In the genomic region with DNA sequence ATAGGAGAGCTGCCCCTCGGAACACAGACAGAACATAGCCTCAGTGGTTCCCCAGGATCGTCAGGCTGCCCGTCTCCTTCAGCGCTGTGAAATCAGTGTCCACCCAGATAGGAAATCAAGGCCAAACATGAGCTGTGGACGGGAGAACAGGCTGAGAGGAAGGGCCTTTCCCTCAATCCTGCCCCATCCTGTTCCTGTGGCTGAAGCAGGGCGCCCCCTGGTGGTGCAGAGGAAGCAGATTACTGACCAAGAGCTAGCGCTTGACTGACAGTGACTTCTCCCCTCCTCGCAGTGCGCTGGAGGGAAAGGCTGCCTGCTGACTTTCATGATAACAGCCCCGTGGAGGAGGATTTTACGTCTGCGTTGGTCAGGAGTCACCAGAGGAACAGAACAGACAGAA, we compare ENCODE assay signal across 9 mouse cellular contexts. TPM values are rescaled to one million over a fixed set of nuclear protein-coding genes. Genes with fewer than 3 reads are reported as not detected.
DNase-seq lines count a peak whose midpoint lies in the region; ATAC-seq and TF ChIP-seq lines count a peak whose summit lies in the region.
"Had no signal": no experiment of that assay in that cellular context is flagged by ENCODE, and none has a peak within 500 bp of the region (broad histone marks: within the 10 kb centered on the region; RNA-seq: fewer than 3 reads in every experiment).

No protein-coding gene starts in this region.

- H3K9ac ChIP-seq in embryonic facial prominence, embryonic 11.5 days (replicated peaks; ENCODE audit: low read length) = no peak overlapping the region
- H3K9ac ChIP-seq in heart, embryonic 11.5 days (ENCODE audit: low read depth, low read length) = no peak overlapping the region
- 0 out of 2 replicates have a peak overlapping the region, but pooled peaks have one; percentile 4 for H3K9ac ChIP-seq in kidney, embryonic 16.5 days (replicated peaks; ENCODE audit: low read length)
- H3K9ac ChIP-seq in liver, embryonic 11.5 days (ENCODE audit: low read depth, low read length) = no peak overlapping the region
- H3K9ac ChIP-seq in neural tube, embryonic 11.5 days (ENCODE audit: low read length) = no peak overlapping the region
- H3K9ac ChIP-seq: embryonic facial prominence, embryonic 13.5 days had no signal

- no peak for TF ChIP-seq POLR2A in thymus, adult 2 months (IDR thresholded peaks at IDR 0.05; ENCODE audit: control insufficient read depth, extremely low read depth, insufficient read depth, low read length, poor library complexity)

- H3K4me1 ChIP-seq in embryonic facial prominence, embryonic 11.5 days (ENCODE audit: control insufficient read depth, insufficient read depth, low read length) = no peaks in the 10 kb centered on the region
- peaks cover 7% of the 10 kb centered on the region for H3K4me1 ChIP-seq in heart, embryonic 11.5 days (ENCODE audit: control insufficient read depth, insufficient read depth, low read length)
- peaks cover 16% of the 10 kb centered on the region for H3K4me1 ChIP-seq in kidney, embryonic 16.5 days (ENCODE audit: insufficient read depth, low read length)
- H3K4me1 ChIP-seq in liver, embryonic 11.5 days (replicated peaks; ENCODE audit: control insufficient read depth, insufficient read depth, low read length) = peaks cover 9% of the 10 kb centered on the region
- H3K4me1 ChIP-seq in neural tube, embryonic 11.5 days (ENCODE audit: control insufficient read depth, insufficient read depth, low read length) = 0 out of 2 replicates have a peak, but pooled peaks cover 3% of the 10 kb centered on the region
- no peaks in the 10 kb centered on the region for H3K4me1 ChIP-seq in thymus, adult 2 months (replicated peaks; ENCODE audit: control insufficient read depth, insufficient read depth, low read length)

- no peaks in the 10 kb centered on the region for H3K36me3 ChIP-seq in embryonic facial prominence, embryonic 11.5 days (replicated peaks; ENCODE audit: control insufficient read depth, insufficient read depth, low read depth, low read length)
- no peaks in the 10 kb centered on the region for H3K36me3 ChIP-seq in heart, embryonic 11.5 days (ENCODE audit: control insufficient read depth, insufficient read depth, low read length)
- H3K36me3 ChIP-seq in kidney, embryonic 16.5 days (ENCODE audit: insufficient read depth, low read length) = no peaks in the 10 kb centered on the region
- H3K36me3 ChIP-seq in liver, embryonic 11.5 days (ENCODE audit: control insufficient read depth, insufficient read depth, low read length) = no peaks in the 10 kb centered on the region
- H3K36me3 ChIP-seq in neural tube, embryonic 11.5 days (ENCODE audit: control insufficient read depth, insufficient read depth, low read length) = no peaks in the 10 kb centered on the region
- no peaks in the 10 kb centered on the region for H3K36me3 ChIP-seq in thymus, adult 2 months (ENCODE audit: control insufficient read depth, insufficient read depth, low read length)
- H3K36me3 ChIP-seq: embryonic facial prominence, embryonic 13.5 days had no signal

- peak; percentile 82 for TF ChIP-seq CTCF in thymus, adult 2 months (IDR thresholded peaks at IDR 0.05; ENCODE audit: borderline replicate concordance, control insufficient read depth, extremely low read depth, insufficient read depth, low read length, poor library complexity)

- H3K4me2 ChIP-seq in embryonic facial prominence, embryonic 11.5 days (ENCODE audit: low read depth, low read length) = no peak overlapping the region
- no peak overlapping the region for H3K4me2 ChIP-seq in heart, embryonic 11.5 days
- no peak overlapping the region for H3K4me2 ChIP-seq in kidney, embryonic 16.5 days (replicated peaks; ENCODE audit: low read depth, low read length)
- H3K4me2 ChIP-seq in liver, embryonic 11.5 days = no peak overlapping the region
- H3K4me2 ChIP-seq in neural tube, embryonic 11.5 days (ENCODE audit: low read depth) = no peak overlapping the region
- H3K4me2 ChIP-seq: embryonic facial prominence, embryonic 13.5 days had no signal

- H3K4me3 ChIP-seq in embryonic facial prominence, embryonic 11.5 days (ENCODE audit: low read depth, low read length) = no peak overlapping the region
- H3K4me3 ChIP-seq in heart, embryonic 11.5 days (ENCODE audit: low read depth, low read length) = no peak overlapping the region
- H3K4me3 ChIP-seq in kidney, embryonic 16.5 days (ENCODE audit: low read length) = no peak overlapping the region
- H3K4me3 ChIP-seq in liver, embryonic 11.5 days (ENCODE audit: low read depth, low read length) = no peak overlapping the region
- H3K4me3 ChIP-seq in neural tube, embryonic 11.5 days (ENCODE audit: low read depth, low read length) = no peak overlapping the region
- no peak overlapping the region for H3K4me3 ChIP-seq in thymus, adult 2 months (ENCODE audit: control insufficient read depth, insufficient read depth, low read length)
- H3K4me3 ChIP-seq: embryonic facial prominence, embryonic 13.5 days had no signal

- no peaks in the 10 kb centered on the region for H3K9me3 ChIP-seq in embryonic facial prominence, embryonic 11.5 days (replicated peaks; ENCODE audit: control insufficient read depth, low read length)
- H3K9me3 ChIP-seq in heart, embryonic 11.5 days (replicated peaks; ENCODE audit: control insufficient read depth, low read length) = no peaks in the 10 kb centered on the region
- no peaks in the 10 kb centered on the region for H3K9me3 ChIP-seq in kidney, embryonic 16.5 days (ENCODE audit: low read length)
- no peaks in the 10 kb centered on the region for H3K9me3 ChIP-seq in liver, embryonic 11.5 days (ENCODE audit: control insufficient read depth, low read length)
- no peaks in the 10 kb centered on the region for H3K9me3 ChIP-seq in neural tube, embryonic 11.5 days (ENCODE audit: control insufficient read depth, low read length)
- H3K9me3 ChIP-seq: embryonic facial prominence, embryonic 13.5 days had no signal

- no peaks in the 10 kb centered on the region for H3K27me3 ChIP-seq in embryonic facial prominence, embryonic 11.5 days (ENCODE audit: control insufficient read depth, insufficient read depth, low read length)
- H3K27me3 ChIP-seq in heart, embryonic 11.5 days (ENCODE audit: control insufficient read depth, insufficient read depth, low read length) = 0 out of 2 replicates have a peak, but pooled peaks cover 2% of the 10 kb centered on the region
- no peaks in the 10 kb centered on the region; the same call in 1 of the 2 replicates for H3K27me3 ChIP-seq in kidney, embryonic 16.5 days (ENCODE audit: insufficient read depth, low read length)
- peaks cover 4% of the 10 kb centered on the region; the same call in 1 of the 2 replicates for H3K27me3 ChIP-seq in liver, embryonic 11.5 days (replicated peaks; ENCODE audit: control insufficient read depth, insufficient read depth, low read length)
- no peaks in the 10 kb centered on the region for H3K27me3 ChIP-seq in neural tube, embryonic 11.5 days (ENCODE audit: control insufficient read depth, insufficient read depth, low read length)
- no peaks in the 10 kb centered on the region for H3K27me3 ChIP-seq in thymus, adult 2 months (ENCODE audit: control insufficient read depth, insufficient read depth, low read length)

- H3K27ac ChIP-seq in embryonic facial prominence, embryonic 11.5 days (replicated peaks; ENCODE audit: low read depth, low read length) = no peak overlapping the region
- H3K27ac ChIP-seq in heart, embryonic 11.5 days (ENCODE audit: low read depth, low read length) = no peak overlapping the region
- no peak overlapping the region for H3K27ac ChIP-seq in kidney, embryonic 16.5 days (ENCODE audit: low read length)
- no peak overlapping the region for H3K27ac ChIP-seq in liver, embryonic 11.5 days (ENCODE audit: low read depth, low read length)
- no peak overlapping the region for H3K27ac ChIP-seq in neural tube, embryonic 11.5 days (ENCODE audit: low read depth, low read length)
- H3K27ac ChIP-seq in thymus, adult 2 months (ENCODE audit: control insufficient read depth, insufficient read depth, low read length) = no peak overlapping the region
- H3K27ac ChIP-seq: embryonic facial prominence, embryonic 13.5 days had no signal

- DNase-seq in A20 (ENCODE audit: low read depth, low spot score) = peak; percentile 75
- DNase-seq in adrenal gland, postnatal 25 days = peak; percentile 88
- DNase-seq in embryonic facial prominence, embryonic 11.5 days (ENCODE audit: low spot score) = peak; percentile 79
- DNase-seq in liver, embryonic 11.5 days (ENCODE audit: low spot score) = peak; percentile 62
- DNase-seq in neural tube, embryonic 11.5 days (ENCODE audit: low spot score) = peak; percentile 82
- DNase-seq in thymus, adult 2 months = peak; percentile 37

- 18% methylated on average over 12 of the region's 12 CpGs for WGBS in embryonic facial prominence, embryonic 11.5 days
- 10% methylated on average over 11 of the region's 12 CpGs for WGBS in heart, embryonic 11.5 days (ENCODE audit: insufficient replicate concordance)
- 16% methylated on average over 12 of the region's 12 CpGs for WGBS in kidney, embryonic 16.5 days
- WGBS in liver, embryonic 11.5 days = 9% methylated on average over 12 of the region's 12 CpGs
- WGBS in neural tube, embryonic 11.5 days = 12% methylated on average over 12 of the region's 12 CpGs
- 27% methylated on average over 12 of the region's 12 CpGs for WGBS in thymus, adult 2 months

- ATAC-seq in embryonic facial prominence, embryonic 11.5 days (replicated peaks; ENCODE audit: insufficient number of reproducible peaks, low FRiP score, low TSS enrichment, low read depth) = no peak
- 0 out of 2 replicates have a peak, but pooled peaks have one; percentile 32 for ATAC-seq in heart, embryonic 11.5 days (replicated peaks; ENCODE audit: insufficient number of reproducible peaks, low FRiP score, low TSS enrichment)
- ATAC-seq in kidney, embryonic 16.5 days (ENCODE audit: low FRiP score, low TSS enrichment) = peak; percentile 69
- peak; percentile 42; the same call in 1 of the 2 replicates for ATAC-seq in liver, embryonic 11.5 days (replicated peaks; ENCODE audit: low FRiP score)
- 0 out of 2 replicates have a peak, but pooled peaks have one; percentile 33 for ATAC-seq in neural tube, embryonic 11.5 days (ENCODE audit: insufficient read depth, low FRiP score, low TSS enrichment)

RNA-seq across cellular contexts. Expression of gene Bdkrb1, which starts 18.0 kb away (rescaled TPM):
- not detected in 2 replicates for total RNA-seq in adrenal gland, postnatal 25 days (2021)
- polyA plus RNA-seq in embryonic facial prominence, embryonic 11.5 days (2014; fragmentation: Nextera tagmentation; extraction: Ambion mirVana) = 0.17 TPM in 1 of 2 replicates, not detected in the other
- polyA plus RNA-seq in heart, embryonic 11.5 days (2014; fragmentation: Nextera tagmentation; extraction: Ambion mirVana) = not detected in 2 replicates
- polyA plus RNA-seq in kidney, embryonic 16.5 days (2015; fragmentation: Nextera tagmentation; extraction: Ambion mirVana) = not detected in 2 replicates
- 0.31 and 0.37 TPM in 2 replicates for polyA plus RNA-seq in liver, embryonic 11.5 days (2014; fragmentation: Nextera tagmentation; extraction: Ambion mirVana)
- polyA plus RNA-seq in neural tube, embryonic 11.5 days (2014; fragmentation: Nextera tagmentation; extraction: Ambion mirVana) = 0.23 TPM in 1 of 2 replicates, not detected in the other
- 1.6 and 2.3 TPM in 2 replicates for polyA plus RNA-seq in thymus, adult 2 months (2012; rRNA removed)
- polyA plus RNA-seq: embryonic facial prominence, embryonic 13.5 days had no signal

RNA-seq across cellular contexts. Expression of gene Bdkrb2, which starts 21.8 kb away (rescaled TPM):
- 9.5 and 10.8 TPM in 2 replicates for total RNA-seq in adrenal gland, postnatal 25 days (2021)
- 0.17 and 0.21 TPM in 2 replicates for polyA plus RNA-seq in embryonic facial prominence, embryonic 11.5 days (2014; fragmentation: Nextera tagmentation; extraction: Ambion mirVana)
- polyA plus RNA-seq in heart, embryonic 11.5 days (2014; fragmentation: Nextera tagmentation; extraction: Ambion mirVana) = 0.42 and 0.69 TPM in 2 replicates
- polyA plus RNA-seq in kidney, embryonic 16.5 days (2015; fragmentation: Nextera tagmentation; extraction: Ambion mirVana) = 1.7 and 1.9 TPM in 2 replicates
- not detected in 2 replicates for polyA plus RNA-seq in liver, embryonic 11.5 days (2014; fragmentation: Nextera tagmentation; extraction: Ambion mirVana)
- polyA plus RNA-seq in neural tube, embryonic 11.5 days (2014; fragmentation: Nextera tagmentation; extraction: Ambion mirVana) = 0.17 and 0.37 TPM in 2 replicates
- polyA plus RNA-seq in thymus, adult 2 months (2012; rRNA removed) = 0.92 and 1.4 TPM in 2 replicates

Comparison
In these comparisons a context has a peak if more than half of its experiments do, and no peak if none do; other contexts are left out.
1. DNase-seq: peak in every context shown above with its lines; median percentile 88 in adrenal gland, postnatal 25 days; 82 in neural tube, embryonic 11.5 days; 79 in embryonic facial prominence, embryonic 11.5 days; 75 in A20; 62 in liver, embryonic 11.5 days; 37 in thymus, adult 2 months.